Mouse (Mus musculus): Measurements from ENCODE around the gene Taf7l.

The Taf7l gene

DNA sequence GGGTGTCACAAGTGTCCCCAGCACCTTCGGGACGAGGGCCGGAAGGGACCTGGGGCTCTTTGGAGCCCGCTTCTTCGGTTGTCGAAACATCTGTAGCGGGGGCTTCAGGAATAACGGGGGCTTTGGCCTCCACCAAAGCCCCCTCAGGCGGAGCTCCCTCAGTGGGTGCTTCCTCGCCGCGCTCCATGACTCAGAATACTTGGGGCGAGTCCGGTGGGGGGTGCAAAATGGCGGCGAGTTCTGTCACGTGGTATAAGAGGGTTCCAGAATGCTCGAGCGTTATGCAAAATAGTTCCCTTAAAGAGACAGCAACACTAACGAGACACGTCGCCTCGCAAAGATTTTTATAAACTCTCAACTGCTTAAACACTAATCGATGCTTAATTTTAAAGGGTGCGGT is at the start of gene Taf7l:
Gene Taf7l, minus strand, starts transcription at position 201 of the 400 bp plus-strand sequence.
- DNase-seq: no peak

DNA sequence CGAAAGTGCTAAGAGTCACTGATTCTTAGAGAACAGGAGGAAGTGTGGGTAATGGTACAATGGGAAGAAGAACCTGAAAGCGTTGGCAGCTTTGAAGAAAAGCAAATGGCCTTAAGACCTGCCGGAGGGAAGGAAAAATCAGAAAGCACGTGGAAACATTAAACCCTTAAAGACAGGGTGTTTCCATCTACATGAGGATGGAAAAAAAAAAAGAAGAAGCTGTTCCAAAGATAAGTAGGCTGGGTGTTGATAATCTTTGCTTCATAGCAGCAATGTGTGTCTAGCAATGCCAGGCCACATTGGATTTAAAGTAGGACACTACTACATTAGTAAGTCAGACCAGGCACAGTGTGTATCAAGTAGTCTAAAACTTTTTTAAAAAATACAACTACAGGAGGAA is 49.0 kb upstream of the Taf7l start:
- DNase-seq: no peak

DNA sequence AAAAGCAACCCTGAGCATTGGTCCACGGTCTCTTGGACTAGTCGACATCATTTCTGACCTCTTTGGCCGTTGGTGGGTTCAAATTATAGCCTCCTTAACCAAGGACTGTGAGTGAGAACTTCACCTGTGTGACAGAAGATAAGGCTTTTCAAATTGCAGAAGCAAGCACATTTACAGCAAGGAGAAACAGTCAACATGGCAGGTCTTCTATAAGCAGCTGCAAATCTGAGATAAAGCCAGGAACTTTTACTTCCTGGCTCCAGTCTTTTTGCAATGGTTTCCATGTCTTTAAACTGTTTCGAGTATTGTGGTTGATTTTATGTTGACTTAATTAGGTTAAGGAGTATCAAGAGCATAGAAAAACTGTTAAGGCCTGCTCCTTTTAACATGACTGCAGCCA is 47.5 kb upstream of the Taf7l start:
- no peak for DNase-seq

DNA sequence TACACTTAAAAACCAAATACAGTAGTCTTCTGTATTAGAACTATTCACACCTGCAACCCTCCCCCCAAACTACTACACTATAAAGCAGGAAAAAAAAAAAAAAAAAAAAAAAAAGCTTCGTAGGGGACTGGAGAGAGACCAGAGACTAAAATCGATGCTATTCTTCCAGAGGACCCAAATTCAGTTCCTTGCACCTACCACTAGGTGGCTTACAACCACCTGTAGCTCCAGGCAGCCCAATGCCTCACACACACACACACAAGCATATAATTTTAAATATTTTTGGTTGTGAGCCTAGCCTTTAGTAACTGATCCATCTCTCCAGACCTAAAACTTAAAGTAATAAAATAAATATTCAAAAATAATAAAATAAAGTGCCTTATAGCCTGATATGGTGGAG is 33.2 kb upstream of the Taf7l start:
- DNase-seq: no peak

DNA sequence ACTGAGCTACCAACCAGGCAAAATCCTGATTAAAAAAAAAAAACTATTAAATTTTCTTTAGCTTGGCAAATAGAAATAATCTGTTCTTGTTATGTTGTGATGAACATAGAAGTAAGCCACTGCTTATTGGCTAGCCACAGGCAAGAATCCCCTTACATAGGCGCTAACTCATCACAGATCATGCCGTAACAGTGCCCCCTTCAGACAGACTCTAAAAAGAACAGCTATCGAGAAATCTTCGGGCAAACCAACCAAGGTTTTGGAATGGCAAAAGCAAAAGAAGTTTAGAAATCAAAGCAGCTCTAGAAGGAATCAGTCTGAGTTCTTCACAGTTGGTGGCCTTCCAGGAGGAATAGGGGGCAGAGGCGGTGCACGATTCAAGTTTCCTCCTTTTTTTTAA is 31.7 kb upstream of the Taf7l start:
- DNase-seq: no peak

DNA sequence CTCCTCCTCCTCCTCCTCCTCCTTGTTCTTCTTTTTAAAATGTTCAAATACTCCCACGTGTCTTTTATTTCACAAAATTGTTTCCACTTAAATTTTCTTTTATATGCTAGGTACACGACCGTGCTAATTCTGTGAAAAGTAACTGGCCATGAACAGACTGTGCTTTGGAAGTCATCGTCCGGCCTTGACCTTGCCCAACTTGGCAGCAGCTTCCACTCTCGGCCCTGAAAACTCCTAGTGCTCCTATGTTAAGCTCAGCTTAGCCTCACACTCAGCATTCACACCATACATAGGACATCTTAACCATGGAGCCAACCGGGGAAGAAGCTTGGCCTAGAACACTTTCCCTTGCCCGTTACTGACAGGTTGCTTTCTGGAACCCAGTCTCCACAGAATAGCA is 24.4 kb upstream of the Taf7l start:
- DNase-seq: no peak

DNA sequence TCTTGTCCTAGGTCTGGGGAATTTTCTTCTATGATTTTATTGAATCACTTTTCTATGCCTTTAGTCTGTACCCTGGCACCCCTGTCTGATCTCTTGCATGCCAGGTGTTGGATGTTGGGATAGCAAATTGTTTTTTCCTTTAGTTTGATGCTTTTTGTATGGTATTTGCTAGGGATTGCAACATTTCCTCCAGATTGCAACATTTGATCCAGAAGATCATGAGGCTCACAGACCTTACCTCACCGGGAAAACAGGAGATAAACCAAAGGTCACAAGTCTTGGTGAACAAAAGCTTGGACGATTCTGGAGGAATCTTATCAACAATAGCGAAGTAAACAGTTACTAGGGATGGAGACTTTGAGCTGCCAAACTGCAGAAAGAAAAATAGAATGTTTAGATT is 5.4 kb upstream of the Taf7l start:
- no peak for DNase-seq

DNA sequence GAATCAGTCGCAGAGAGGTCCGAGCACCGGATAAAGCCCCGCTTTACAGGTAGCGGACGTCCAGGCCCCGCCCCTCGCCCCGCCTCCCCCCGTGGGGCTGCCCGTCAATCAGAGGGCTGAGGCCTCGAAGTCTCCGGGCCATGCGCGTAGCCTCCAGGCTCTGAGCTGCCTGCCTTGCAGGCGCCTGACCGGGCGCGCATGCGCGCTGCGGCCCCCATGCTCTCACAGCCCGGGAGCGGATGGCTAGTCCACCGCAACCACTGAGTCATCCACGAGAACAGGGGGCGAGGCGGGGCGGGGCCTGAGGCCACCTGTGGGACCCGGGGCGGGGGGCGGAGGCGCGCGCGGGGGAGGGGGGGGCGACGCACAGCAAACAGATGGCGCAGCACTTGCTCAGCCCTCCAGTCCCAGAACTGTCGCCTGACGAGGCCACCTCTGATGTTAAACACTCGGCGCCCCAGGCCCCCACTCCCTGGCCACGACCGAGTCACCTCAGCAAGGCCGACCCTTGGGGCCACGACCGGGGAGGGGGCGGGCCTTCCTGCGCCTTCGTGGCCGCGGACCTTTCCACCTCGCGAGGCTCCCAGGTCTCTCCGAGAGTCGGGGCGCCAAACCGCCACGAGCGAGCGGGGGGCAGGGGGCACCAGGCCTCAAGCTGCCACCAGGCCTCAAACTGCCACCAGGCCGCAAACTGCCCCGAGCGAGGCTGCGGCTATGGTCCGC is 1.1 kb downstream of the Taf7l start:
- DNase-seq: no peak

DNA sequence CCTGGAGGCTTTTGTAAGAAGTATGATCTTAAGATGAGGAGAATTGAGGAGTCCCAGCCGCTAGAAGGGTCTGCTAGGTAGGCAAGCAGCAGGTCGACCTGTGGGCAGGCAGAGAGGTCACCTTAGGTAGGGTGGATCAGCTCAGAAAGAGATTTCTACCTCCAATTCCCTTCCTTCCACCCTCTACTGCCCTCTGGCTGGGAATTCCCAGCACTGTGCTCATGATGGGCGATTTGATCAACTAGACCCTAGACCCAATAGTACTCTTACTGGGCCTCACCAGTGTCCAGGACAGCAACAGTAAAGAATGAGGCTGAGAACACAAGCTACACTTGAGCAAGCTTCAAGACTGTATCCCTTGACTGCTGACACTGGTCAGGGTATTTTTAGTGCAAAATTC is 49.0 kb downstream of the Taf7l start:
- DNase-seq: no peak

DNA sequence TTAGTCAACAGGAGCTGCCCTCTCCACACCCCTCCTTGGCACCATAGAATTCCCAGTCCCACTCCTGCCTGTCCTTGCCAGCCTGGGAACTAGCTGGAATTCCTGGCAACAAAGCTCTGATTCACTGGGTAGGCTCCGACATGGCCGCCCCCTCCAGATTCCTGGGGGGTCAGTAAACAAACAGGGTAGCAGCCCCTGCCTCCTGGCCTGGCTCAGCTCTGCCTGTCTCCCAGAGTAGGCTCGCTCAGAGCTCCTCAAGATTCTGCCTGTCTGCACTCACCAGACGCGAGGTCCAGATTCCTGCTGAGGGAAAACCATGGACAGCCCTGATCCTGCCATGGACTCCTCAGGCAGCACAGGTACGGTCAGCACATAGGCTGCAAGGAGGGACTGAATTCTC is 49.5 kb downstream of the Taf7l start:
- no peak for DNase-seq

DNA sequence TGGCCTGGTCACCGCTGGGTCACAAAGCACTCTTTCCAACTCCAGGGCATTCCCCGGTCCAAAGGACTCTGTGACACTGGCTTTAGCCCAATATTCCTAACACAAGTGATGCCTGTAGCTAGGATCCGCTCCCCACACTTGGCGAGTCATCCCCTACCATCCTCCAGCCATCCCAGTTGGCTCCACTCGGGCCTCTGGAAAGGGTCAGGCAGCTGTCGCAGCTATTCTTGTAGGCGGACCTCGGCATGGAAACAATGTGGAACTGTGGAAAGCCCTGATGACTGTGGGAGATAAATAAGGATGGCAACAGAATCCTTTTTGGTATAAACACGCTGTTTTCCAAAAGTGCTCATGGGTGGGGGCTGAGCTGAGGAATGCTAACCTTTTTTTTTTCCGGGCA is 50.5 kb downstream of the Taf7l start:
- DNase-seq: no peak

DNA sequence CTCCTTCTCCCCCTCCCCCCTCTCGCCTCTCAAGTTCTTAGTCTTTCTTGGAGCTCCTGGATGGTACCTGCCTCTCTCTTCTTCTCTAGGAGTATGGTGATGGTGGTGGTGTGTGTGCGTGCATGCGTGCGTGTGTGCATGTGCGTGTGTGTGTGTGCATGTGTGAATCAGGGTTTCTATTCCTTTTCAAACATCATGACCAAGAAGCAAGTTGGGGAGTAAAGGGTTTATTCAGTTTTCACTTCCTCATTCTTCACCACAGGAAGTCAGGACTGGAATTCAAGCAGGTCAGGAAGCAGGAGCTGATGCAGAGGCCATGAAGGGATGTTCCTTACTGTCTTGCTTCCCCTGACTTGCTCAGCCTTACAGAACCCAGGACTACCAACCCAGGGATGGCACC is 52.0 kb downstream of the Taf7l start:
- DNase-seq: no peak

DNA sequence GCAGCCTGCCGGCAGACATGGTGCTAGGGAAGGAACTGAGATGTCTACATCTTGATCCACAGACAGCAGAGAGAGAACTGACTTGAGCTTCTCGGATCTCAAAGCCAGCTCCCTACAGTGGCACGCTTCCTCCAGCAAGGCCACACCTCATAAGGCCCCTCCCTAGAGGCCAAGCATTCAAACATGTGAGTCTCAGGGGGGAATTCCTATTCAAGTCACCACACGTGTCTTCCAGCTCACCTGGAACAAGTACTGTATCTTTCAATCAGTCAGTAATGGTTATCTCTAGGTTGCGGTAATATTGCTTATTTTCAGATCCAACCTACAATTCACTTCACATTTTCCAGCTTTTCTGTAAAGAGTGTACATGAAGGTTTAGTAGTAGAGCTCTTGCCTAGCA is 56.2 kb downstream of the Taf7l start:
- DNase-seq: no peak

DNA sequence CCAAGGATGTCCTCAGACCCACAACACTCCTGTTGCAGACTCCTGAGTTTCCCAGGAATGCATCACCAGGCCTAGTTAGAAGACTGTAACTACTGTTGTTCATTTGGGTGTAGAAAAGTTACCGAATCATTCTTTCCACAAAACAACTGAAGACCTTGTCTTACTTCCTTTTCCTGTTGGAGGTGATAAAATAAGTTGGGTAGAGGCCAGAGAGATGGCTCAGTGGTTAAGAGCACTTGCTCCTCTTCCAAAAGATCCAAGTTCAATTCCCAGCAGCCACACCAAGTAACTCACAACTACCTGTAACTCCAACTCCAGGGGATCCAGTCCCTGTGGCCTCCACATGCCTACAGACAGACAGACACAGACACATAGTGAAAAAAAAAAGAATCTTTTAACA is 64.2 kb downstream of the Taf7l start:
- DNase-seq: no peak
